Mouse (Mus musculus) left cerebral cortex, adult 9 months (tissue): ENCODE data around the gene Rrp15.
A peak's percentile ranks its signal among the peaks of the same experiment; 100 is the strongest.

Experiments
- DNase-seq, 2 experiments: peaks; one replicate each; pipeline ENCODE4 v3.0.0; 2022; ENCODE audit warnings: low spot score in 2 of 2

Rrp15 gene

DNA sequence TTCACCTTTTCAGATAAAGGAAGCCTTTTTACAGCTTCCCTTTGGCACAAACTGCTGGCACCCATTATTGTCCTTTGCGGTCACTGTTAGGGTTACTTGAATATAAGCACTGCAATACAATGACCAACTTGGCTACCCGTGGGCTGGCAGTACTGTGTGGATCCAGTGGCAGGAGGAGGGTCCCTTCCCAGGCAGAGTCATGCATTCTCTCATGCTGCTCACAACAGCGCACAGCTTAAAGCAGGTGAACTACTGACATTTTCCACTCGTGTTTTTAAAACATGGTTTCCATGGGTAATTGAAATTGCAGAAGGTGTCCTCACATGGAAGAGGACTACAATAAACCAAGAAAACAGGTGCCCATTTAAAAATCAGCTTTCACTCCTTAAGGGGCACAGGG lies 34.9 kb downstream of the Rrp15 start:
- no peak for DNase-seq

- DNase-seq: peak in 1 of 2 experiments; percentile 53
Measured at GRCm38 (mm10) chr1:186712802-186713471, 36.2 kb downstream of the Rrp15 start.

DNA sequence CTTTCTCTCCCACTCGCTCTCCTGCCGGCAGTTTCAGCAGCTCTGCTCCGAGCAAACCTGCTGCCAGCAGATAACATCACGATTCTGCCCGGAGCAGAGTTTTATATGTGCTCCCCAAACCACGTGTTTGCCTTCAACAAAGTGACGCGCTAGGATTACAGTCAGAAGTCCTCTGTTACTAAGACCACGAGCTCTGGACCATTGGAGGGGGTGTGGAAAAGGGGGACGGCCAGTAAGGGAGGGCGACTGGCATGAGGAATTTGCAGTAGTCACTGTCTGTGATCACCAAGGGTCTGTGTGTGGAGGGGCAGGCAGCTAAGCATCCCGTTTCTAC lies 43.3 kb downstream of the Rrp15 start, which contains the start of gene Tgfb2:
Tgfb2 (minus strand) TSS at position 75 of the 334 bp plus-strand sequence.
- peak in 1 of 2 experiments; percentile 27 for DNase-seq

DNA sequence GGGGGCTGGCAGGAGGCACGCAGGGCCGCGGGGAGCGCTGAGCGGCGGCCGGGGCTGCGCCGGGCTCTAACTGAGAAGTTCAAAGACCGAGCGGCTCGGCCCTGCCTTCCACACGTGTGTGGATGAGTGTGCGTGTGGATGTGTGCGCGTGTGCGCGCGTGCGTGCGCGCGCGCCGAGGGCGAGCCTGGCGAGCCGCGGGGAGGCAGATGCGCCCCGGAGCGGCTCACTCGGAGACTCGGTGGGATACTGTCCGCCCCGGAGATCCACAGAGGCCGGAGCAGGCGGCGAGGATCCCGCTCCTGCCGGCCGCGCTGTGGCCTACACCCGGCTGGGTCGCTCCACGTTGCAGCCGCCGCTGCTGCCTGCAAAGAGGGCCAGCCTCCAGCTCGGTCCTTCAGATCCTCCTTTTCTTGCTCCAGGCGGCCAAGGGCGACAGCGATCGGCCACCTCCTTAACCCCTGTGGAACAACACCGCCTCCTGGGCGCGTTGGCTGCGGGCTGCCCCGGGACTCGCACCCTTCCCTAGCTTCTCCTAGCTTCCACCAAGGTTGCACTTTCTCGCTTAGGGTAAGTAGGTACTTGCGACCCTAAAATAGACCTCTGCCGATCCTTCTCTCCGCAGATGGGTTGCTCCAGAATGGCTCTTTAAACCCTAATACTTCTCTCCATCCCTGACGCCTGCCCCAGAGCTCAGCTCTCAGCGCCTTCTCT lies 43.8 kb downstream of the Rrp15 start:
- peak in 1 of 2 experiments; percentile 46 for DNase-seq

GRCm38 (mm10) chr1:186703980-186704701 lies 45.0 kb downstream of the Rrp15 start:
- no peak for DNase-seq

DNA sequence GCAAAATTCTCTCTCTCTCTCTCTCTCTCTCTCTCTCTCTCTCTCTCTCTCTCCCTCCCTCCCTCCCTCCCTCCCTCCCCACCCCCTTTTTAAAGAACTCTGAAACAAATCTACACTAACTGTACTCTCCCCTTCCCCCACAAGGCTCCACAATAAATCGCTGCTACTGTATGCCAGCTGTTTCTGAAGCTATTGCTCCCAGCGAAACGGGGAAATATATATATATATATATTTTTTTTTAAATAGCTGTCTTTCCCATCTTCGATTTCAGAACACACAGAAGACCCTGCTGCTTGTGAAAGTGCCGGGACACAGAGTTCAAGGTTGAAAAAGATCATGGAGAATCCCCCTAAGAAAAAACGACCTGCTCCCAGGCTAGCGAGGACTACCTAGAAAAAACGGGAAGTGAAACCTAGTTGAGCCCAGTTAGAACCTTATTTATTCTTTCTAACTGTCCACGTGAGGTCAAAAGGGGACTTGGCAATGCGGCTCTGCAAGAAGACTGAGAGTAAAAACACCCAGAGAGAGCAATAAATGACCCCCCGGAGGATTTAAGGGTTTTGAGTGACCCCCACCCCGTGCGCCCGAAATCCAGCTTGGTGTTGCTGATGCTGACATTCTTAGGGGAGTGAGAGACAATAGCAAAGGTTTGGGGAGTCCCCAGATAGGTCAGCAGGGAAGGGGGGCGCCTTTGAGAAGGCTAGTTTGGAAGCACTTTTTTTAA lies 45.7 kb downstream of the Rrp15 start:
- DNase-seq: no peak

- no peak for DNase-seq
Measured at GRCm38 (mm10) chr1:186702391-186703255, 46.5 kb downstream of the Rrp15 start.

DNA sequence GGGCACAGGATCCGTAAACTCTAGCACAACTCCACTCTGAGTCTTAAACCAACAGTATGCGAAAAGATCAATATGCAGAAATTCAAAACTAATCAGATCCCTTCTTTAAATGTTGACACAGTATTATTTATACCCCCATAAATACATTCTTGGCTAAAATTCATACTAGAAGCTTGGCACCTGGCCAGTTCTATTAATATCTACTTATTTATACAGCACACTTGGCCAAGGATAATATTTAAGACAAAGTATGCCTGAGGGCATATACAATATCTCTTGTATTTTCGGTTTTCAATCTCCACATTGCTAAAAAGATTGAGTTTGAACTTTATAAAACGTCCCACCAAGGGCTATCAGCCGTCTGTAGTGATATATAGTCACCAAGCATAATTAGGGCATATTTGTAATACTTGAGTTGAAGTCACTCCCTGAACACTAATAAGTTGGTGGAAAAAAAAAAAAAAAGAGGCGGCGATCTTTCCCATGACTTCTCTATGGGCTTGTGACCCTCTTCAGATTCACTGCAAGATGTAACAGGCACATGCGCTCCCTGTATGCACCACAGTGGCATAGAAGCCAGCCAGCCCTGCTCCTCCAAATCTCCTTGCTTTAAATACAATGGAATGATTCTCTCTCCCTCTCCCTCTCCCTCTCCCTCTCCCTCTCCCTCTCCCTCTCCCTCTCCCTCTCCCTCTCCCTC lies 47.8 kb downstream of the Rrp15 start:
- DNase-seq: no peak

- no peak for DNase-seq
Measured at GRCm38 (mm10) chr1:186700496-186700895, 48.7 kb downstream of the Rrp15 start.

DNA sequence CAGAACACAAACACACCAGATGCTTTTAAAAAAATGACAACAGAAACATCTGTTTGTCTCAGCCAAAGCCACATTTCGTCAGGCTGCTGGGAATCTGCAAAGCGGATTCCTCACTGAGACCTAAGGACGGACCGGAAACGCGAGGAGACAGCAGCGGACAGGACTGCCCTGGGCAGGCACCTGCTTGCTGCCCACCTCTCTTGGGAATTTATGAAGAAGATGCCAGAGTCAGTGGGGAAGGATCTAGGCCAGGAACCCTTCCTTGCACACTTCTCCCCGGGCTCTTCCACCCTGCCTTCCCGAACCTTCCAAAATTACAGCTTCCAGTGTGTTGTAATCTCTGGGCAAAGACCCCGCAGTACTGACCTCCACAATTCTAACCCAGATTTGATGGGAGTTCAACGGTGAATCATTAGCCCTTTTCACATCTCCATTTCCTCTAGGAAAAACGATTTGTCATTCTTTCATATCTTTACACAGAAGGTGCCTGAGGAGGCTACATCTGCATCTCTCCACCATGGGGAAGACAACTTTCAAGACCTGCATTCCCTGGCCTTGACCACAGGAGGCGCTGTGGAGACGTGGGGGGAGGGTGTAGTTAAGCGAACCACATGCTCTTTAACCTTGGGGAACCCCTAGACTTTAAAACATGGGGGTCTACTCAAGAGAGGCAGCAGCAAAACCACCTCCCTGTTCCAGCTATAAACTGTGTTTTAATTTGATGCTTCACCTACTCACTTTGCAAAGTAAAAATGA lies 50.4 kb downstream of the Rrp15 start:
- no peak for DNase-seq

GRCm38 (mm10) chr1:186696231-186696630 lies 52.9 kb downstream of the Rrp15 start:
- no peak for DNase-seq

- DNase-seq: no peak
Measured at GRCm38 (mm10) chr1:186695361-186695760, 53.8 kb downstream of the Rrp15 start.

DNA sequence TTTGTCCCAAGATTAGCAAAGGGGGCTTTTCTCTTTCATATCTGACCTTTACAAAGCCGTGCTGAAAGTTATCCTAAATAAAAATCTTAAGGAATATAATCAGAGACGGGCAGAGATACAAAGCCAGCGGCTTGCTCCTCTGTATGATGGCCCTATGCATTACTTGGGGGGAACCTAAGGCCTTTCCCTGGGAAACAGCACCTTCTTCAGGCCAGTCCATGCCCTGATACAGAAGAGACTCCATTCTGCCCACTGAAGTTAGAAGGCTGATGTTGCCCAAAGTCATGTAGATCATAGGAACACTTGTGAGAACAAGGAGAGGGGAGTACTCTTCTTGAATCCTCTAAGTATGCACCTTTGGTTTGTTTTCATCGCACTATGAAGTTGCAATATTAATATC lies 56.8 kb downstream of the Rrp15 start:
- DNase-seq: no peak

DNA sequence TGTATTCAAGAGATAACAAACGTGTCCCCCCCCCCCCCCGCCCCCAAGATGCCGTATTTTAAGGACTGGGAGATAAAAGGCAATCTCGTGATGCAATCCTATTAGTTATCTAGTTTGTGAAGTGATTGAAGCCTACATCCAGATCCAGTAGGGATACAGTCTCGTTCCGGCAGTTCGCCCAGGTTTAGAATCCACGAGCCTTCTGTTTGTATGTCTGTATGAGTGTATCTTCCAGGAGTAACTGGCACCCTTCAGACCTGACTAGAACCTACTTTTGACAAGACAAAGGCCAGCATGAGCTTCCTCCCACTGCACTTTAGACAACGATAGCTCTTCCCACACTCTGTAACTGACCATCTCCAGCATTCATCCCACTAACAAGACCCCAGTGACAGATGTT lies 57.5 kb downstream of the Rrp15 start:
- no peak for DNase-seq

DNA sequence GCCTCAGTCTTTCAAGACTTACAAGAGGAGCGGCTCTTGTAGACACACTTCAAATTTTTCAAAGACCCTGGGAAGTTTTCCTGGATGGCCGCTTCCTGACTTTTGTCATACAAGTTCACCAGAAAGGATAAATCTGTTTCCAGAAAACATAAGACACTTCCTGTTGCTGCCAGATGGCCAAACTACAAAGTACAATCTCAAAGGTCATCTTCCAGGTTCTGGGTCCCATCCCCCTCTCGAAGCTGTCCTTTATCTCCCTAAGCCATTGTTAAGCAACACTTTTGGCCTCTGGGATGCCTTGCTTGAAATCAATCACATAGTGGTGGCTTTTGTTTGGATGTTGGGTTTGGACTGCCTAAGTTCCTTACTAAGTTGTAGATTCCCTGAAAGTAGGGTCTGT lies 65.1 kb downstream of the Rrp15 start:
- DNase-seq: no peak

GRCm38 (mm10) chr1:186682606-186683005 lies 66.6 kb downstream of the Rrp15 start:
- peak in 1 of 2 experiments; percentile 10 for DNase-seq

GRCm38 (mm10) chr1:186677614-186678013 lies 71.5 kb downstream of the Rrp15 start:
- no peak for DNase-seq

- DNase-seq: no peak
Measured at GRCm38 (mm10) chr1:186676199-186676598, 73.0 kb downstream of the Rrp15 start.

- no peak for DNase-seq
Measured at GRCm38 (mm10) chr1:186675263-186675662, 73.9 kb downstream of the Rrp15 start.

- DNase-seq: no peak
Measured at GRCm38 (mm10) chr1:186674621-186675020, 74.5 kb downstream of the Rrp15 start.
